Mouse (Mus musculus) lung, postnatal 0 days (tissue): ENCODE results near the gene Psat1. TPM values are rescaled to one million over a fixed set of nuclear protein-coding genes. Genes with fewer than 3 reads are reported as not detected.

Experiments
- ATAC-seq: fragments of 200-750 bp; cut with Nextera tagmentation; 2 replicates; pipeline ENCODE4 v1.8.0; 2017; ENCODE audit warnings: moderate library complexity
- DNase-seq: peaks from one replicate; pipeline ENCODE4 v3.0.0-alpha.2; 2016; ENCODE audit warnings: low spot score
- H3K27ac ChIP-seq: fragments of 300-500 bp; sonication (generic); 2 replicates; pipeline ENCODE4 v1.5.1; 2014; ENCODE audit warnings: antibody characterized with exemption, mild to moderate bottlenecking, low read length, mixed read lengths
- H3K27me3 ChIP-seq: fragments of 300-500 bp; sonication (generic); replicated peaks from 2 replicates; pipeline ENCODE4 v1.6.1; 2014; ENCODE audit warnings: low read length, mixed read lengths; ENCODE audit not compliant: insufficient read depth
- H3K36me3 ChIP-seq: fragments of 300-500 bp; sonication (generic); 2 replicates; pipeline ENCODE4 v1.6.1; 2014; ENCODE audit warnings: low read length, mixed read lengths; ENCODE audit not compliant: insufficient read depth
- H3K4me1 ChIP-seq: fragments of 300-500 bp; sonication (generic); 2 replicates; pipeline ENCODE4 v1.6.1; 2014; ENCODE audit warnings: antibody characterized with exemption, low read depth, low read length, mixed read lengths; ENCODE audit not compliant: insufficient read depth
- H3K4me2 ChIP-seq: fragments of 300-500 bp; sonication (generic); replicated peaks from 2 replicates; pipeline ENCODE4 v1.6.1; 2014; ENCODE audit warnings: low read depth, mild to moderate bottlenecking, low read length, moderate library complexity, mixed read lengths
- H3K4me3 ChIP-seq: fragments of 300-500 bp; sonication (generic); 2 replicates; pipeline ENCODE4 v1.5.1; 2014; ENCODE audit warnings: low read depth, low read length
- H3K9ac ChIP-seq: fragments of 300-500 bp; sonication (generic); replicated peaks from 2 replicates; pipeline ENCODE4 v1.6.1; 2014; ENCODE audit warnings: low read depth, mild to moderate bottlenecking
- H3K9me3 ChIP-seq: fragments of 300-500 bp; sonication (generic); 2 replicates; pipeline ENCODE4 v1.6.1; 2016; ENCODE audit warnings: low read length, mixed read lengths
- CTCF ChIP-seq: IDR thresholded peaks from 2 replicates; pipeline ENCODE4 v1.5.1; 2016; ENCODE audit warnings: antibody characterized with exemption, mild to moderate bottlenecking
- EP300 ChIP-seq: IDR thresholded peaks from 2 replicates; pipeline ENCODE4 v1.6.1; 2016; ENCODE audit warnings: antibody characterized with exemption, mild to moderate bottlenecking, control low read depth
- WGBS: fragments of 180-500 bp; shearing (Covaris S2); extraction: QIAGEN DNeasy Blood & Tissue Kit; methylation state at CpG from one replicate; pipeline ENCODE4 v1.1.7; 2014; 5-methylcytosine and 5-hydroxymethylcytosine counted together
- polyA plus RNA-seq: library from polyadenylated mRNA; unstranded; fragments of >200 nt; fragmentation: Nextera tagmentation; extraction: Ambion mirVana; gene quantifications from 2 replicates; pipeline ENCODE4 v1.2.1, GENCODE M21; 2015

The Psat1 gene
- 35.2 and 47.8 TPM in 2 replicates for polyA plus RNA-seq

DNA sequence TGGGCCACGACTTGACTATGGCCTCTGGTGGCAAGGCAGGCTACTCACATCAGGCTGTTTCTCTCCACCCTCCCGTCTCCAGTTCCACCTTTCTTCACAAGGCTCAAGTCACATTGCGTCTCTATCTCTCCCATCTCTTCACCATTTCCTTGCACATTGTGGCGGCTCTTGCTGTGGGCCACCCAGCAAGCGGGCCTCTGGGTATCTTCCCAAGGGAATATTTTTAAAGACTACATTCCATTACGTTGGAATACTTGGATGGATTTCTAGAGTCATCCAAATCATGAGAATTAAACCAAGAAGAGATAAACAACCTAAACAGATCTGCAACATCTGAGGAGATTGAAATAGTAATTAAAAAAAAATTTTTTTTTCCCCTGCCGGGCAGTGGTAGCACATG is at the start of gene Psat1:
TSS of gene Psat1 (minus strand) at position 101 of the 400 bp plus-strand sequence.
- 72% methylated on average over 7 of the region's 7 CpGs for WGBS
- TF ChIP-seq CTCF (no peak), EP300 (no peak)
- Histone ChIP-seq H3K27me3 (no peaks in the 10 kb centered on the region), H3K4me3 (no peak within 1 kb of the TSS), H3K9me3 (no peaks in the 10 kb centered on the region), H3K27ac (0 out of 2 replicates have a peak within 1 kb of the TSS, but pooled peaks have one; percentile 47), H3K36me3 (no peaks in the 10 kb centered on the region), H3K4me2 (no peak within 1 kb of the TSS), H3K4me1 (no peaks in the 10 kb centered on the region), H3K9ac (no peak within 1 kb of the TSS)
- DNase-seq, result no peak
- no peak for ATAC-seq

DNA sequence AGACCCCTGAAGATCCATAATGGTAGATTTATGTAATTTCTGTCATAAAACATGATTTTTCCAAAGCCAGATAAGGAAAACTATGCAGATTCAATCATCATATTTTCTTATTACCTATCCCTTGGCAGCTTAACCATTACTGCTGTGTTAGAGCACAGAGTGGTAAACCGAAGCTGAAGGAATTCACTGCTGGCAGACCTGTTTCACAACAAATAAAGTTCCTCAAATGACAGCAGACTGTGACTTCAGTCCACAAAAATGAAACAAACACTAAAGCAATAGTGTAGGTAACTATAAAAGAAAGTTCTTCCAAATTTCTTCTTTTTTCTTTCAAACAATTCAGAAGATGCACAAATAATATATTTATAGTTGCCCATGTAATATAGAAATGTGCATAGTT is 43.0 kb upstream of the Psat1 start:
- Histone ChIP-seq H3K9ac (no peak overlapping the region), H3K36me3 (no peaks in the 10 kb centered on the region), H3K27me3 (no peaks in the 10 kb centered on the region), H3K4me1 (no peaks in the 10 kb centered on the region; the same call in 1 of the 2 replicates), H3K9me3 (no peaks in the 10 kb centered on the region), H3K4me3 (no peak overlapping the region), H3K27ac (no peak overlapping the region), H3K4me2 (no peak overlapping the region)
- DNase-seq (peak; percentile 7), ATAC-seq (no peak)
- no peak for TF ChIP-seq EP300
- TF ChIP-seq CTCF, result no peak
- 65% methylated on average over 1 of the region's 1 CpGs for WGBS

- DNase-seq (no peak), ATAC-seq (no peak)
- H3K4me1 ChIP-seq, result no peaks in the 10 kb centered on the region; the same call in 1 of the 2 replicates
- no peaks in the 10 kb centered on the region for H3K36me3 ChIP-seq
- peak overlapping the region; percentile 89 for H3K4me2 ChIP-seq
- WGBS, result 26% methylated on average over 10 of the region's 10 CpGs
- no peak overlapping the region for H3K9ac ChIP-seq
- H3K27ac ChIP-seq, result no peak overlapping the region
- H3K9me3 ChIP-seq, result no peaks in the 10 kb centered on the region
- TF ChIP-seq EP300 (no peak), CTCF (no peak)
- H3K4me3 ChIP-seq, result peak overlapping the region; percentile 80
- H3K27me3 ChIP-seq, result no peaks in the 10 kb centered on the region
Observed at GRCm38 (mm10) chr19:15985172-15985713, 38.1 kb upstream of the Psat1 start.

DNA sequence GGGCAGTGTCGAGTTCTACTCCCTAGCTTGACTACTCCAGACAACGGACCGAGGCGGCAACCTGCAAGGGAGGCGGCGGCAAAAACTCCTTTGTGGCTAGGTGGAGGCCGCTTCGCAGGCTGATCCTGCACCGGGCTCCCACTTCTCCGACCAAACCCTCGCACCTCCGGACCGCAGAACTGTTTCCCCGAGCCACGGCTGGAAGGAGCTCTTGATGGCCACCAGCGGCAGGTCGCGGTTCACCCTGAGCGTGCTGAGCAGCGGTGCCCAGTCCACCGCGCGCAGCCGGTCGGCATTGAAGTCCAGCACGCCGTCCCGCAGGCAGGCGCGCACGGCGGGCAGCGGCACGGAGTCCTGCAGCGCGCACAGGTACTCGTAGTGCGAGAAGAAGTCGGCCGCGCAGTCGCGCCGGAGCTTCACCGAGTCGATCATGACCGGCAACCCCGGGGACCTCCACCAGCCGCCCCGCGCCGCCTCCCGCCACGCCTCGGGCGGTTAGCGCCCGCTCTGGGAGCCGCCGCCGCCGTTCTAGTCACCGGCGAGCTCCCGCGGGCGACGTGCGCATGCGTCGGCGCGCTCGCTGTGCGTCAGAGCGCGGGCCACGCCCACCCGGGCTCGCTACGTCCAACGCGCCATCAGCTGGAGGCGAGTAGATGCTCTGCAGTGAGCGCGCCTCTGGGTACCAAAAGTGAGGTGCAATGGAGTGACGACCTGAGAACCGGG is 37.5 kb upstream of the Psat1 start, which contains the start of gene Cep78:
TSS of gene Cep78 (minus strand) at position 541 of the 723 bp plus-strand sequence.
- no peaks in the 10 kb centered on the region for H3K9me3 ChIP-seq
- peak; percentile 95 for DNase-seq
- TF ChIP-seq EP300 (no peak), CTCF (peak; percentile 39; the same call in 1 of the 2 replicates)
- ATAC-seq, result peak; percentile 97
- WGBS, result 4% methylated on average over 74 of the region's 88 CpGs
- no peaks in the 10 kb centered on the region for H3K27me3 ChIP-seq
- peak within 1 kb of the TSS; percentile 74 for H3K27ac ChIP-seq
- H3K4me3 ChIP-seq, result peak within 1 kb of the TSS; percentile 80
- H3K4me1 ChIP-seq, result no peaks in the 10 kb centered on the region; the same call in 1 of the 2 replicates
- peak within 1 kb of the TSS; percentile 63 for H3K9ac ChIP-seq
- H3K36me3 ChIP-seq, result no peaks in the 10 kb centered on the region
- H3K4me2 ChIP-seq, result peak within 1 kb of the TSS; percentile 89

- 48% methylated on average over 15 of the region's 15 CpGs for WGBS
- Histone ChIP-seq H3K36me3 (no peaks in the 10 kb centered on the region), H3K4me3 (peak overlapping the region; percentile 80), H3K27me3 (no peaks in the 10 kb centered on the region), H3K9me3 (no peaks in the 10 kb centered on the region), H3K4me2 (peak overlapping the region; percentile 89), H3K4me1 (no peaks in the 10 kb centered on the region; the same call in 1 of the 2 replicates), H3K9ac (0 out of 2 replicates have a peak overlapping the region, but pooled peaks have one; percentile 63), H3K27ac (no peak overlapping the region)
- TF ChIP-seq EP300 (no peak), CTCF (no peak)
- no peak for ATAC-seq
- no peak for DNase-seq
Observed at GRCm38 (mm10) chr19:15983739-15984344, 36.7 kb upstream of the Psat1 start.
